Mouse (Mus musculus) adrenal gland (tissue): Measurements from ENCODE around the gene Fam131a.

Experiments used
- intact Hi-C: fragments of 180-260 bp; cut with DNase I; formaldehyde crosslinking; loops from one replicate; pipeline ENCODE4 v1.15.1; 2025

Fam131a gene

DNA sequence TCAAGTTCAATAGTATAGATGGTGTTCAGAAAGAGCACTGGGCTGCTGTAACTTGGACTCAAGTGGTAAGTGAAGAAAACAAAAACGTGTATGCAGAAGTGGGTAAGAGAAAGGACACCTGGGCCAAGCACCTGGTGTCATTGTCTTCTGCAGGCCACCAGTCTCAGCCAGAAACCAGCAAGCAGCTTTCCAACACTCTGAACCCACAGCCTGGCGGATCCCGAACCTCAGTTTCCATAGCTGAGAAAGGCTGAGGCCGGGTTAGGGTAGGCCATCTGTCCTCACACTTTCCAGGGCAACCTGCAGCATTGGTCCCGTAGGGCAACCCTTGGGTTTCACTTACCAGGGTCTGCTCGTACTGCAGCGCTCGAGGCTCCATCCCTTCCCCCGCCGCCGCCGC is 22.5 kb downstream of the Fam131a start:
- intact Hi-C loops = no loop called here

DNA sequence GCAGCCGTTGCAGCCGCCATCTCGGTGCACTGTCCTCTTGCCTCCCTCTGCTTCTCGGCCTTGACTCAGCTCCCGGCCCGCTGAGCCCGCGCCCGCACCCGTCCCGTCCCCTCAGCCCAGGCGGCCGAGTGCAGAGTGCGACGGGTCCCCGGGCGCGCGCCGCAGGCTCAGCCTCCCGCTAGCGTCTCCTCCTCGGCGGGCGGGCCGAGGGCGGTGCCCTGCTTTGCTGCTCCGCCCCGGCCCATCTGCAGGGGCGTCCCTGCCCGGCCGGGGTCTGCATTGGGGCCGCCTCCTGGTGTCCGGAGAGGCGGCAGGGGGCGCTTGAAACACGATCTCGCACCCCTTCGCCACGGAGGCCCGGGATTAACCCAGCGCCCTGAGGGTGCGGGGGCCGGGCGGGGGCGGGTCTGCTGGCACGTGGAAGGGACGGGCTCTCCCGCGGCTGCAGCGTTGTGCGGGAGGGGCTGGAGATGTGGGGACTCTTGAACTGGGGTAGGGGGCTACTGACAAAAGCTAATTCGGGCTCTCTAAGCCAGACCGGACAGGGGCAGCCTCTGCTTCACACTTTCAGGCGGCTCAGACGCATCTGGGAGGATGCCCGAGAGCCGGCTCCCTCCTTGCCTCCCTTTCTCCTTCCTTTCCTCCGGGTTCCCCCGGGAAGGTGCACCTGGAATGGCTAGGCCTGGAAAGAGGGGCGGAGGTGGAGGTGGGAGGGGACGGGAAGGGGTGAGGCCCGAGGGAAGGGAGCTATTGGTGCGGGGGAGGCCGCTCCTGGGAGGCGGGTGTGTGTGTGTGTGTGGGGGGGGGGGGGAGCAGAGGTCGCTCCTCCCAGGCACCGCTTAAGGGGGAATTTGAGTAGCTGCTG is 23.2 kb downstream of the Fam131a start:
- intact Hi-C loops = no loop called here

DNA sequence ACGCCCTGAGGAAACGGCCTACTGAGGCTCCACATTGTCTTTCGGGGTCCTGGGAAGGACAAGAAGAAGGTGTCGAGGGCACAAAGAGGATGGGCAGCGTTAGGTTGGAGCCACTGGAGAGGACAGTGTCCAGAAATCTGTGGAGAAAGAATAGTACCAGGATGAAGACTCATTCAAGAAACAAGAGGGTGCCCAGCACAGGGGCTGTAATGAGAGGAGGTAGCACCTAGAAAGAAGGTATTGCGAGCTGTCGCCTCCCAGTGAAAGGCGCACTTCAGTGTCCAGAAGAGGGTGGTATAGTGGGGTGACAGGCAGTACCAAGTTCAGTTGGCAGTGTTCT is 23.8 kb downstream of the Fam131a start:
- intact Hi-C loops = no loop called here

DNA sequence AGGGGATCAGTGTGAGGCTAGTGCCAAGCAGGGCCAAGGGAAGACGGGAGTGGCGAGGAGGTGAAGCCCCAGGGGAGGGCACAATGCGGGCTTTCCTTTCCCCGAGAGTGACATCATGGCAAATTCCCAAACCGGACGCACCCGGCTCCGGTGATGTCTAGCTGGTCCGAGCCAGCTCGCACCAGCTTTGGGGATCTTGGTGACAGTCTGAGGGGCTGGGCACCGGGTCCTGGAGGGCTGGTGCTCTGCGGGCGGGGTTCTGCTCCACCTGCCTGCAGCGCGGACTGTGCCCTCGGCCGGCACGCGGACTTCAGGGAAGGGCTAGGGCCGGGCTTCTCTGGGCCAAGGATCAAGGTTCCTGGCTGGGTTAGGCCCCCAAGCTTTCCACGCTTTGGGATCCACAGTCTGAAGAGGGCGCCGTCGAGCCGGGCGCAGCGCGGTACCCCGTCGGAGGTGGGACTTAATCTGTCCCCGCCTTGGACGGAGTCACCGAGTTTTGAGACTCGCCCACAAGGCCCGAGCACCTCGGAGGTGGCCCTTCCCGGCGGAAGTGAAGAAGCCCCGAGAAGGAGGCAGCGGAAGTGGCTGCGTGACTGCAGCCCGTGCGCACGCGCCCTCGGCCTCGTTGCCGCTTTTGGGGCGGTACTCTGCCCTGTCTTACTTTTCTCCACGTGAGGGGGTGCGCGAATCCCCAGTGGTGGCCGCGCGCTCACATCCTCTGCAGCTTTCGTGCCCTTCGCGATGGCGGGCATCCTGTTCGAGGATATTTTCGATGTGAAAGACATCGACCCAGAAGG is 24.3 kb downstream of the Fam131a start, which contains the start of the genes Polr2h and Clcn2:
Polr2h (plus strand) TSS at position 485 of the 797 bp plus-strand sequence.
Clcn2 (minus strand) TSS at position 566 of the 797 bp plus-strand sequence.
- intact Hi-C loops = no loop called here

DNA sequence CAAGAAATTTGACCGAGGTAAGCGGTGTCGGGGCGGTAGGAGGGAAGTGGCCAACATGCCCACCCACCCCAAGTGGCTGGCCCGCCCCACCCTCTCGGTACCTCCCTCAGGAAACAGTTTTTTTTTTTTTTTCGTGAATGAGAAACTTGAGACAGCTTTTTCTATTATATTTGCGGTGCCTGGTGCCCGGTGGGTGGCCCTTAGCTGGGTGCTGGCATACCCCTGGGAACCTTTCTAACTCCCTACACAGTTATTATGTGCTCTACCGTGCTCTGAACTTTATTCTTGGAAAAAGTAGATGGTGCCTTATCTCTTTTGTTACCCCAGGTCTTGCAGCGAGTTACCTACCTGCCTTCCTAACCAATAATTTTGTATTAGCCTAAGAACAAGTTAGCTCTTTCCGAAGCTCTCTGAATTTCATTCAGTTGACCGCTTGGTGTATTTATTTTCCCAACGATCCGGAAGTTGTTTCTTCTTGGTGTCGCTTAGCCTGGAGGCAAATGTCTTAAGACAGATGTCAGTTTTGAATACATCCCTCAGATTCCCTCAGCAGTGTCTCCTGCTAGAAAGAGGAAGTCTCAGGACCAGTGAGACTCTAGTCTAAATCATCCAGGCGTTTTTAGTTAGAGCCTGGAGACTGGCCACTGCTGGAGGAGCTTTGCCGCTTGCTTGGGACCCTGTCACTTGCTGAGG is 25.1 kb downstream of the Fam131a start:
- intact Hi-C loops = no loop called here

DNA sequence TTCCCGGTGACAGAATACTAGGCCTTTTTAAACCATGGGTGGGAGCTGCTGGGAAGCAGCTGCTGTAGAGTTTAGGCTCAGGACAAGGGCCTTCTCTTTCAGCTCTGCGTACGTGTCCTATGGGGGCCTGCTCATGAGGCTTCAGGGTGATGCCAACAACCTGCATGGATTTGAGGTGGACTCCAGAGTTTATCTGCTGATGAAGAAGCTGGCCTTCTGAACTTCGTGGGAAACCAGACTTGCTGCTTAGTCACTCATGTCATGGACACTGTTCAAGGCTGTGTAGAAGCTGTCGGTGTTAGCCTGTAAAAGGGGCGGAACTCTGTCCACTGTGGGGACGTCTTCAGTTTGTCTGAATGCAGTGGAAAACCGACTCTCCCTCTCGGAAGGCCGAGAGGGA is 28.8 kb downstream of the Fam131a start:
- intact Hi-C loops = no loop called here

DNA sequence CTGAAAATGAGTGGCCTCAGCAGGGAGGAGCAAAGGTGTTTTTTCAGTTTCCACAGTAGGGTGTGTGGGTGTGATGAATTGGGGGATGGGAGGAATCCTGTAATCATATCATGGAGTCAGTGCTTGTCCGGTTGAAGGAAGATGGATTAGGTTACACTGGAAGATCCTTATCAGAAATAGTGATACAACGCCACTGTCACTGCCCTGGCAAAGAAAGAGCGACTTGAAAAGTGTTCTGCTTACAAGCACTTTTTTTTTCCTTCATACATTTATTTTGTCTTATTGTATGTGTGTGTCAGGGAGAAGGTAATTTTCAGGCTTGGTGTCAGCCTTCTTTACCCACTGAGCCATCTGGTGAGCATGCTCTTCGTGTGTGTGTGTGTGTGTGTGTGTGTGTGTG is 29.7 kb downstream of the Fam131a start:
- intact Hi-C loops = no loop called here

DNA sequence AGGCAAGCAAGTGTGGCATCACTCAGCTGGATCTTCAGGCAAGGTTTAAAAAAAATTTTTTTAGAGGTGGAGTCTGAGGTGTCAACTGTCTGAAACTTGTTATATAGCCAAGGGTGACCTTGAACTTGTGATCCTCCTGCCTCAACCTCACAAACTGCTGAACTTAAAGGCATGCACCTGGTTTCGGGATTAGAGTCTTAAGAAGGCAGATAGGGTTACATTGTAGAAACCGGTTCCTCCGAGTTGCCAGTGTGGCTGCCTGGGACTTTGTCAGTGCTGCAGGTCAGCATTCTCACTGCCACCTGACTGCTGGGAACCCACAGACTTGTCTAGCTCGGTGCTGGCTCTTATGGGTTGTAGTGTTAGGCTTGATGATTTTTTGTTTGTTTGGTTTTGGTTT is 30.2 kb downstream of the Fam131a start:
- intact Hi-C loops = no loop called here

DNA sequence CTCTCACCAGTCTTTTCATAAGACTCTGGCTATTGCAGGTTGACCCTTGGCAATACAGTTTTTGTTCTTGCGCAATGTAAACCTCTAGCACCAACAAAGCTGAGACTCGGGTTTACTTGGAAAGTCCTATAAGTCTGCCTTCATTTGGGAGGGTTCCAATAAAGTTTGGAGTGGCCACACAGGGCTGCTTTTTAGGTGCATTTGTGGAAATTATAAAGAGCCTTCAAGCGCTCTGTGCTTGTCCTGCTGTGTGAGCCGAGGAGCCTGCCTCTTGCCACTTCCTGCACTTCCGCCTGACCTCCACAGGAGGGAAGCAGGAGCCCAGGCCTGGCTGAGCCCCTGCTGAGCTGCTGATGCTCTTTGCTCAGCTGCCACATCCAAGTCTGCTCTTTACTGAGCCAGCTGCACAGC is 31.3 kb downstream of the Fam131a start:
- intact Hi-C loops = loop anchor here (2.0 kb wide), 1 partner anchor 36 kb away; no protein-coding TSS in a partner anchor

DNA sequence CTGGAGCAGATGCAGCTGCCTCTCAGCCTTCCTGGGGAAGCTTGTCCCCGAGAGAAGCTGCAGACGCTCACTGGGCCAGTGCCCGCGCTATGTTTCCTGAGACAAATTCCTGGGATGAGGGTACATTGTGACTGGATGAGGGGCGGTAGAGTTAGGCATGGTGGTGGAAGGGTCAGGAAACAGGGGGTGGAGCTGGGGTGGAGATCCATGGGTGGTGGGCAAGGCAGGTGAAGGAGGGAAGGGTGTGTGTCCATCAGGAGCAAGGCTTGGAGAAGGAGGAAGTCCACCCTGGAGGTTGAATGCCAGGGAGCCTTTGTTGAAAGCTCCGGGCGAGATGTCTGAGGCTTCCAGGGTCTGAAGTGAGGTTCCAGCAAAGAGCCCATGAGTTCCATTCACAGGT is 32.3 kb downstream of the Fam131a start:
- intact Hi-C loops = loop anchor here (2.0 kb wide), 1 partner anchor 35 kb away; no protein-coding TSS in a partner anchor

DNA sequence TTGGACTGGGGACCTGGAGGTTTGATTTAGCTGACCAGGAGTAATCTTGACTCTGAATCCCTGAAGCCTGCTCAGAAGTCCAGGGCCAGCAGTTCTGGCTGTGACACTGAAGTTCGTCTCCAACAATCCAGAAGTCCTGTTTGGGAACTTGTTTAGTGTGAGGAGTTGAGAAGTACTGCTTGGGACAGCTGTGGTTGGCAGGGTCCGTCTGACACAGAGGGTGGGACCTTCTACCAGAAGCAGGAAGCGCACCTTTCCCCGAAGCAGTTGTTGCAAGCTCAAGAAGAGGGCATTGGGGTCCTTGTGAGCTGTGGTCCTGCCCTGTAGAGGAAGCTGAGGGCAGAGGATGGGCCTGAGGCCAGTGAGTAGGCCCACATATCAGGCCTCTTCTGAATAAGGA is 32.7 kb downstream of the Fam131a start:
- intact Hi-C loops = loop anchor here (2.0 kb wide), 1 partner anchor 35 kb away; no protein-coding TSS in a partner anchor

DNA sequence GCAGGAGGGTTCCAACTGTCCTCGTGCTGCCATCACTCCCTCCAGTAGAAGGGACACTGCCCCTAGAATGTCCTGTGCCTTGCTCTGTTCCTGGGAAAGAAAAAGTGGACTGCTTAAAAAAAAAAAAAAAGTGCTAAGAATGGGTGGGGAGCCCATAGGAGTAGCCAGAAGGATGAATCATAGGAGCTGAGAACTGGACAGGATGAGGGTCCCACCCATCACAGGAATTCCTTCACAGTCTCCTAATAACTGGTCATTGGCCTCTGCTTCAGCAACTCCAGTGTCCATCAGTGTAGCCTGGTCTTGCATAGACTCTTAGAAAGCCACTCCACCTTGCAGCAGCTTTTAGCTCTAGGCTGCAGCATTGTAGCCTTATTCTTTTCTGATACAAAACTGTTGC is 33.3 kb downstream of the Fam131a start:
- intact Hi-C loops = no loop called here

DNA sequence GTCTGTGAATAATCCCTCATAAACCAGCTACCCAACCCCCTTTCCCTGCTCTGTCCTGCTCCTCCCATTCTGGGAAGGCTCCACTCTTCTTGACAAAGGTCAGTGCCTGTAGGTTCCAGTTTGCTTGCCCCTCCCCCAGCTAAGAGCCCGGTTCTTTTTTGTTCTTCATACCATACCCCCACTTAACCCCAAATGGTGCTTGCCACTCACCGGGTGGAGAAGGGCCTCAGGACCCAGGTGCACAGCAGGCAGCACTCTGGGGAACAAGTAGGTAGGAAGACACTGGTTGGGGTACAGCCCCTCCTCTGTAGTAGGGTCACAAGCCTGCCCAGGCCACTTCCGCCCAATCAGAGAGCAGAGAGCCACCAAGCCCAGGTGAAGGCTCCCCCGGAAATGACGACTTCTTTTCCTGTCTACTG is 37.3 kb downstream of the Fam131a start:
- intact Hi-C loops = no loop called here

DNA sequence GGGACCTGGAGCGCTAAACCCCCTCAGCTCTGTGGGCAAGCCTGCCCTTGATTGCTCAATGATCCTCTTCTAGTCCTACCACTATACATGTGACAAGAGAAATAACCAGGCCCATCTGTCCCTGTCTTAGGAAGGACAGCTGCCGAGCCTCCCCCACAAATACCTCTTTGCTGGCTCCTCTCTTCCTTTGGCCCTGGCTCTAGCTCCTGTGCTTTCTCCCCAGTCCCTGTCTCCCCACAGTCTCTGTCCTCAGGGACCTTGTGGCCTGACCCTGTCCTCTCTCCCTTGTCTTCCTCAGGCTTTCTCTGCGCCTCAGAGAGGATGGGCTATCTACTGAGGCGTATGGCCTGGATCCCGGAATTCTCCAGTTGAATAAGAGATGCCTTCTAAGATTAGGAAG is 38.6 kb downstream of the Fam131a start:
- intact Hi-C loops = no loop called here

DNA sequence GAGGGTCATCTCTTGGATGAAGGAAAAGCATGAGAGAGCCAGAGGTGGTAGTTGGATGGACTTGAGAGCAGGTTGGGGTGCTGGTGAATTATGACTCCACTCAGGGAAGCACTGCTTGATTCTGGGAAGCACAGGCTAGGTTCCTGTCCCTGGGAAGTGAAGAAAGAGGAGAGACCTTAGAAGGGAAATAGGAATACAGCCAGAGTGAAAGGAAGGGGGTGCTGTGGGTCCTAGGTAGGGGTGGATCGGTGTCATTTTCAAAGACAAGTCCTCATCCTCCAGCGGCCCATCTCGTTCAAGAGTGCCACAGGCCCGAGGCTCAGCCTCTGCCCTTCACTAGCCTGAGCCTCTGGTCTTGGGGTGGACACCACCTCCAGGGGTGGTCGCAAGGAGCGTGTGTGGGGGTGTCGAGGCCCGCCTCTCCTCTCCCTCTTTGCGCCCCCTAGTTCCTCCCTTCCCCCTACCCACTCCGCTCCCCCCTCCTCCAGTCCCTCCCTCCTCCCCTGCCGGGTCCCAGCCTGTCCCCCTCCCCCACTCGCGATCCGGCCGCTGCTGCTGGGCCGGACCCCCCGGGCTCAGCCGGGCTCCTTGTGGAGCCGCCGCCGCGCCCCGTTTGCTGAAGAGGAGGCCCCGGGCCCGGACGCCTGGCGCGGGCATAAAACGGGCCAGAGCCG is 39.3 kb downstream of the Fam131a start:
- intact Hi-C loops = no loop called here

DNA sequence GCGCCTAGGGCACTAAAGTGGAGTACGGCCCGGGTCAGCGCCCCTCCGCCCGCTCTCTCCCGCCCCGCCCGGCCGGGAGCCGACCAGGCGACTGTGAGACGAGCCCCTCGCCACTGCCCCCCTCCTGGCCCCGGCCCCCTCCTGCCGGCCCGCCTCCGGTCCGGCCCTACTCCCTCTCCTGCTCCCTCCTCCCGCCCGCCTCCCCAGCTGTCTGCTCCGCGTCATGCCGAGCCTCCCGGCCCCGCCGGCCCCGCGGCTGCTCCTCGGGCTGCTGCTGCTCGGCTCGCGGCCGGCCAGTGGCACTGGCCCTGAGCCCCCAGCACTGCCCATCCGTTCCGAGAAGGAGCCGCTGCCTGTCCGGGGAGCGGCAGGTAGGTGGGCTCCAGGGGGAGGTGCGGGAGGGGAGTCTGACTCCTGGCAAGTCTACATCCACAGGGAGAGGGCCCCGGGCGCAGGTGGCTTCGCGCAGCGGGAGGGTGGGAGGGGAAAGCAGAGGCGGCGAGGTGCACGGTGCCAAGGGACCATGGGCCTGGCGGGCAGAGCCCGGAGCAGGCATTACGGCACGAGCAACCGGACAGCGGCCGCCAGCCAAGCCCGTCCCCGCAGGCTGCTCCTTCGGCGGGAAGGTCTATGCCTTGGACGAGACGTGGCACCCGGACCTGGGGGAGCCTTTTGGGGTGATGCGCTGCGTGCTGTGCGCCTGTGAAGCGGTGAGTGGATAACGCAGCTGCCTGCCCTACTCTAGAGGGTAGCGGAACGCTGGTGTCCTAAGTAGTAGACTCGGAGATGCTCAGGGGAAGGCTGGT is 40.1 kb downstream of the Fam131a start, which contains the start of gene Chrd:
Chrd (plus strand) TSS at position 203 of the 806 bp plus-strand sequence.
- intact Hi-C loops = no loop called here

DNA sequence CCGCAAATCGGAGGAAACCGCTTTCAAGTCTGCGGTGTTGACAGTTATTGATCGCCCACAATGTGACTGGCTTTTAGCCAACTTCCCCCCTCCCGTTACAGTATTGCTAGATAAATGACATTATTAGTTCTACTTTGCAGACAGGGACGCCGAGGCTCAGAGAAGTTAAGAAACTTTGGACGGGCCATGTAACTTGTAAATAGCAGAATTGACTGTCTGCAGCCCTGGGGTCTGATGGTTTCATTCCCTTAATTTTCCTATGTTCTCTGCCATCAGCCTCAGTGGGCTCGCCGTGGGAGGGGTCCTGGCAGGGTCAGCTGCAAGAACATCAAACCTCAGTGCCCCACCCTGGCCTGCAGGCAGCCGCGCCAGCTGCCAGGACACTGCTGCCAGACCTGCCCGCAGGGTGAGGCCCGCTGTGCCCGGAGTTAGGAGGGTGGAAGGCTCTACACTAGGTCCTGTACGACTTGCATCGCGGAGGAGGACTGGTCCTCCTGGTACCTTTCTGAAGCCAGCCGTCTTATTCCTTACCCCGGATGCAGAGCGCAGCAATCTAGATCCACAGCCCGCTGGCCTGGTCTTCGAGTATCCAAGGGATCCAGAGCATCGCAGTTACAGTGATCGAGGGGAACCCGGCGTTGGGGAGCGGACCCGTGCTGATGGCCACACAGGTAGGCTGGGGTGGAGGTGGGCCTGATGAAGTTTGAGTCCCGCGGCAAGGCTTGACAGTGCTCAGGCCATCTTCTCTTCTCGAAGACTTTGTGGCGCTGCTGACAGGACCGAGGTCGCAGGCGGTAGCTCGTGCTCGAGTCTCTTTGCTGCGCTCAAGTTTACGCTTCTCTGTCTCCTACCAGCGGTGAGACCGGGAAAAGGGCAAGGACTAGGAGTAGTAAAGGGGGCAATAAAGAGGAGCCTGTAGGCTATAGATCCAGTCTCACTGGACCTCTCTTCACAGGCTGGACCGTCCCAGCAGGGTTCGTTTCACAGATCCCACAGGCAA is 41.0 kb downstream of the Fam131a start, which contains the start of gene Thpo:
Thpo (minus strand) TSS at position 781 of the 1,000 bp plus-strand sequence.
- intact Hi-C loops = no loop called here

DNA sequence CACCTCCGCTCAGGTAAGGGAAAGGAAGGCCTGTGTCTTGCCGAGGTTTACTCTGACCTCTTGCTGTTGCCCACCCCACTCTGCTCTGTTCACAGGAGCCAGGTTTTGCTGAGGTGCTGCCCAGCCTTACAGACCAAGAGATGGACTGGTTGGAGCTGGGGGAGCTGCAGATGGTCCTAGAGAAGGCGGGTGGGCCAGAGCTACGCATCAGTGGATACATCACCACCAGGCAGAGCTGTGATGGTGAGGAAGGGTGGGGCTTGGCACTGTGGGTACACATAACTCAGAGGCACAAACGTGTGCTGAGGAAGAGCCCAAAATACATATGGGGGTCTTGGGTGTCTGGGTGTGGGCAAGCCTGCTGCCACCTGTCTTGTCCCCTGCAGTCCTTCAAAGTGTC is 42.6 kb downstream of the Fam131a start:
- intact Hi-C loops = no loop called here

DNA sequence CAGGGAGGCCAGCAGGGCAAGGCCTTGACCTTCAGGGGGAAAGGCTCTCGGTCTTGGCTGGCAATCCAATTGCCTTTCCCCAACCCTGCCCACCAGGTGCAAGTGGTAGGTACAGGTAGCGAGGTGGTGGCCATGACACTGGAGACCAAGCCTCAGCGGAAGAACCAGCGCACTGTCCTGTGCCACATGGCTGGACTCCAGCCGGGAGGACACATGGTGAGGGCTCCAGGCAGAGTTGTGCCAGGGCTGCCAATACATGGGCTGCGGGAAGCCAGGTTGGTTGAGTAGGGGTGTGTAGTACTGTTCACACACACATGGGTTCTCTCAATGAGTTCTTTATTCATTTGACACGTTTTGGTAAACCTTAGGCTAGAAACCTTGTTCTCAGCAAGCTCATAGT is 43.1 kb downstream of the Fam131a start:
- intact Hi-C loops = no loop called here
